Mouse (Mus musculus) right cerebral cortex, postnatal 36 days (tissue): ENCODE results near the gene Rasgef1b.

Experiments used
- DNase-seq, 2 experiments: peaks; one replicate each; pipeline ENCODE4 v3.0.0; 2022; ENCODE audit warnings: low spot score in 2 of 2, mixed read lengths in 1 of 2

The Rasgef1b gene

DNA sequence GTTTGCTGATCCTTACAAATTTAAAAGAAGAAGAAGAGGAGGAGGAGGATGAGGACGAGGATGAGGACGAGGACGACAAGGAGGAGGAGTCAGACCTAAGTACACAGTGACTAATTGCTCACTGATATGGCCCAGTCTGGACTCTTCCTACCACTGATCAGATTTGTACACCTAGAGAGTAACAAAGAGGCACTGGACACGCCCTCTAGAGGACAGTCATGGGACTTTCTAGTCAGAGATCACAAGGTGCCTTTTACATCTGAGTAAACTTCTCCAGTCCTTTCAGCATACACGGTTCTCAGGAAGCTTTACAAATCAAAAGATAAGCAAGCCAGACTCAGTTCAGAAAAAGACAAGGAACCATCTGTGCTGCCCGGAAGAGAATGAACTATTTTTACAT lies 20.2 kb downstream of the Rasgef1b start:
- DNase-seq: no peak

DNA sequence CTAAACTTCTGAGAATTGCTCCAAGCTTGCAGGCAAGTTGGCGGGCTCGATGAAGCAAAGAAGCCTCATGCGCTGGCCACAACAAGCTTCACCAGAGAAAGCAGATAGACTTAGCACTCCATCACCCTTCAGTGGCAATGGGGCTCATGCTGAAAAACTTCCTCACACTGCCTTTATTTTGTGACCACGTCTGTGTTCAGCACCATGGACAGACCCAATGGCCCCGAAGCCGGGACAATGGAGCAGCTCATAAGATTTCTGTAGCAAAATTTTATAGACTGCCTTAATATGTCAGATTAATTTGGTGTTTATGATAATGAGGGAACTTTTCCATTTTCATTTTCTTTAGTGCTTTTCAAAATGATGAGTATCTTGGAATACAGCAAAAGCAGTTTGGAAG lies 21.6 kb downstream of the Rasgef1b start:
- no peak for DNase-seq

DNA sequence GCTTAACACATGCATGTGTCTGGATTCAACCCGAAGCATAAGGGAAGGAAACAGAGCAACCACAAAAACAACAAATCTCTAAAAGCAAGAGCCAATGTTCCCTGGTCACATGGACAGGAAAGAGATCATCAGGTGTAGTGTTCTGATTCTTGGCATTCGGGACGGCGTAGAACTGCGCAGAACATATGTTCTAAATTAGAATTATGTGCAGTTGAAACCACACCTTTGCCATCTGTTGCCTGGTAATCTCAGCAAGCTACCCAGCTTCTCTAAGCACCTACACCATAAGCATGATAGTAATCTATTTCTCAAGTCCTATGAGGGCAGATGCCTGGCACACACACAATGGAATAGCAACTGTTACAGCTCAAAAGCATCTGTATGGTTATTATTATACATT lies 27.1 kb downstream of the Rasgef1b start:
- DNase-seq: no peak

DNA sequence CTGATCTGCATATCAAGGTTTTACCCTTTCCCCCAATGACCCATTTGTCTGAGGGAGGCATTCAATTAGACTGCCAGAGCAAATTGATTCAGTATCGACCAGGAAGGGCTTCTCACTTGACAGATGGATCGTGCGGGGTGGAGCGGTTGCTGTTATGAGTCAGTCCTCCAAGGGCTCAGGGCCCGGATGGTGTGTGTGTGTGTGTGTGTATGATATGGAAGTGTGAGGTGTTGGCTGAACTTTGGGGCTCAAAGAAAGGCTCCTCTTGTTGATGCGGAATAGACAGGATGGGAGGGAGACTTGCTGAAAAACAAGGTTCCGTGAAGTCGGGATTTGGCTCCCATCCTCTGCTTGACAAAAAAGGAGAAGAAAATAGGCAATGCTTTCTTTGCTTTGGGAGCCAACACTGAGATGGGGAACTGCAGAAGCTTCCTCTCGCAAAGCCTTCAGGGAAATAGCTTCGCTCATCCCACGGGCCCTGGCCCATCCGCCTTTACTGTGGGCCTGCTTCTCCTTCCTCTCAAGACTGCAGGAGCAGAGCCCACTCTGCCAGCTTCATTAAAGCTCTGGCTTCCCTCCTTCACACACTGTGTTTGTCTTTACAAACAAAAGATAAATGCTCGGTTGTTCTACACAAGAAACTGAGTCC lies 34.0 kb downstream of the Rasgef1b start:
- DNase-seq: peak; percentile 24 to 29

DNA sequence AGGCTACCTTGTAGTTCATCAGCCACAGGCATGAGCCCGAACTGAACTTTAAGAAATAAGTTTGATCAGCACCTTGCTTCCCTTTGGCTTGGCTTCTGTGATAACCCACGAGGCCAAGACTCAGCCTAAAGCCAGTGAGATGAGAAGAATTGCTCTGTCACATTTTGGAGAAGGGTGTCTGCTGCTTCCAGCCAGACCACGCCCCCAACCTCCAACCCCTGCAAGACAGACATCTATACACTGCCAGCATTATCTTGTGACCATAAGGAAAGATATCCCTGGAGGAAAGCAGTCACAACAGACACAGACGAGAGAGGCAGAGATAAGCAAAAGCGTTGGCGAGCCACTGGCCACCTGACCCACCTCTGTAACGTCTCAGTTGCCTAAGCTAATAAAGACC lies 39.0 kb downstream of the Rasgef1b start:
- DNase-seq: no peak

DNA sequence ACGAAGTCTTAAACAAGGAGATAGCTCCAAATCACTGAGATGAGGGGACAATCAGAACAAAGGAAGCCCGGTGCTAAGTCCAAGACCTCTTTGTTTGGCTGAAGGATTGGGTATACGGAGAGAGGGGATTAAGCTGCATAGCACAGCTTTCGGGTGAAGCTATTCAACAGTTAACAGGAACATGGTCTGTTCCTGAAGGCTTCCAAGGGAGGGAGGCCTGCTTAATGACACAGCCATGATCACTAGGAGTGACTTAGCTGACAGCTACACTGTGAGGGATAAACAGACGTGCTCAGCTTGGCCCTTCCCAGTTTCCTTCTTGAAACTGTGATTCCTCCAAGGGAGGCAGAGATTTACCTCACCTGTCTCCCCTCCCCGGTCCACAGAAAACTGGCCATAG lies 41.0 kb downstream of the Rasgef1b start:
- DNase-seq: no peak

DNA sequence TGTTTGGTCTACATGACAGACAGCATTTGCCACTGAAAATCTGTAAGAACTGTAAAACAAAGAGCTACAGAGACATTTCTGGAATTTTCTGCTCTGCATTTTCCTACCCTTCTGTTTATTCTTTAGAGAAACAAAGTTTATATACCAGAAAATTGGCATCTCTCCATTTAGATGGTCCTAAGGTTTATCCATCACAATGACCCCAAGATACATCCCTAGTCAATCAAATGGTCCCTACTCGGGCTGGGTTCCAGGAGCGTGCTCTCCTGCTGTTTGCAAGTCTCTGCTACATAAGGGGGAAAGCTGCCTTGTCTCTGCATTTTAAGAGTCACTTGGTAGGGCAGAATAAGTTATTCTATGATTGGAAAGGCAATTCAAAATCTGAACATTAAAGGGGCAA lies 44.8 kb downstream of the Rasgef1b start:
- DNase-seq: no peak

DNA sequence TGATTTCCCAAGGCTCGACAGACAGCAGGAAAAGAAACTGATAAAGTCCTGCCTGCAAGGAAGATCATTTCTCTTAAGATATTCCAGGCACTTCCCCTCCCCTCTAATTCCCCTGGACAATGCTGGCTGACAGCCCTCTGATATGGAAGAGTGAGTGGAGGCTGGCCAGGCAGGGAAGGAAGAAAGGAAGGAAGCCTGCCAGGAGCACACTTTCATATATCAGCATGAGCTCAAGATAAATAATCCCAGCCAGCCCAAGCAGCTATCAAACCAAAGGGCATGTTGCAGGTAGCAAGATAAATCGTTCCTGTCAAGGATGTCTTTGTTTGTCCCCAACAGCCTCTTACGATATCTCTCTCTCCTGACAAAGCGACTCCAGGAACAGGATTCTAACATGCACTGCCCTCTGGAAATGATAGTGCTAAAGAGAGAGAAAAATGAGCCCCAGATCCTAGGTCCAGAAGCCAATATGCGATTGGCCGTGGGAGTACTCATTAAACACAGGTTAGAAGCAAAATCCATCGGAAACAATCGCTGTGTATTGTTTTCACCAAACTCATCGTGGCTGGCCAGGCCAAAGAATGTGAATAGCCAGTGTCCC lies 58.8 kb downstream of the Rasgef1b start:
- no peak for DNase-seq

DNA sequence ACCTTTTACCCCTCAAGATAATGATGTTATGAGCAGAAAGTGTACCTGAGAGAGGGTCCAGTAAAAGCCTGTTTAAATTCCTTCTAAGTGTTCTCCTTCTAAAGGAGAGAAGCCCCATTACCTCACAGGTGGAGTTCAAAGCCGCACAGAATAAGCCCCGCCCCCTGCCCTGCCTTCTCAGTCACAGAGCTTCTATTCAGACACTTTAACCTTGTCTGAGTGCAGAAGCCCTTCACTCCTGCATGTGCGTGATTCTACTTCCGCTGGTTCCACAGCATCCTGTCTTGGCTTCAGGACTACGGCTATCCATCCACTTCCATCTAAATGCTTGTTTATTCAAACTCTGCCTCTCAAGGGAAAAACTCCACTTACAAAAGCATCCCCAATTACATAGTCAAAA lies 72.8 kb downstream of the Rasgef1b start:
- no peak for DNase-seq

DNA sequence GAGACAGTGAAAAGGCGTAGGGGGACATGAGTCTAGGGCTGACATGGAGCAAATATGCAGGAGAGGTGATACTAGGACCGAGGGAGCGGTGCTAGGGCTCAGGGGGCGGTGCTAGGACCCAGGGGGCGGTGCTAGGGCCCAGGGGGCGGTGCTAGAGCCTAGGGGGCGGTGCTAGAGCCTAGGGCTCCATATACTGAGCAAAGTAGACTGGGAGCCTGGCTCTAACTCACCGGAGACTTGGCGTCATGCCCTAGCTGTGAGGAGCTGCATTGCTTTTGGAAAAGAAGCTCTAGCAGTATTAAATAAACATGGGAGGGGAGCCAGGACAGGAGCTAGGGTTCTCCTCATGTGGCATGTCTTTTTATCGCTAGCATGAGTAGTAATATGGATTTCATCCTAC lies 75.9 kb downstream of the Rasgef1b start:
- DNase-seq: no peak

DNA sequence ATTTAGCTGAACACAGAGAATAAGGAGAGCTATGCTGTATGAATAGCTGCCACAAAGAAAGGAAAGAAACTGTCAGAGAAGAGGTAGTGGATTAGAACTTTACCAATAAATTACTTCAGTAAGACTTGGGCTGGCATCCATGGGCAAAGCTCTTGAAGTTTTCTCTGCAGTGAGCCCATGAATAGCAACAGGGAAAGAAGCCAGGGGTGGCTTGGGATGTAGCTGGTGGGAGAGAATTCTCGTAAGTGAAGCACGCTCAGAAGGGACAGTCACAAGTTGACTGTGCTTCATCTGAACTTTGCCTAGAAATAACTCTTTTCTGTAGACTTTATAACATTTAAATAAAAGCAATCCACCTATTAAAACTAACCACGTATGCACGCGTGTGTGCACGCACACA lies 87.5 kb downstream of the Rasgef1b start:
- no peak for DNase-seq

DNA sequence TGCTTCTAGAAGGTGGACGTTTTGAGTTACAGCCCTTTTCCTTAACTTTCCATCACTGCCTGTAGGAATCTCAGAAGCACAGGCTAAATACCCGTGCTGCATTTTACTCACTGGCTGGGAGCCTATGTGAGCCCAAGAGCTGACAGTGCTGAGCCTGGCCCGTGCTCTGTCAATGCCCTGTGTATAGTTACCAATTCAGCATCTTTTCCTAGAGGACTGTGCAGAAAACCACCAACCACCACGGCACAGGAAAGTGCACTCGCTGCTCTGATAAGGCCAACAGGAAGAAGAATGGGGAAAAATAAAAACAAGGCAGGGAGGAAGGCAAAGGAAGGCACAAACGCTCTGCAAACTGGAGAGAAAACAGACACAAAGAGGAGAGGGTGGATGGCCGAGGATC lies 92.3 kb downstream of the Rasgef1b start:
- DNase-seq: no peak

DNA sequence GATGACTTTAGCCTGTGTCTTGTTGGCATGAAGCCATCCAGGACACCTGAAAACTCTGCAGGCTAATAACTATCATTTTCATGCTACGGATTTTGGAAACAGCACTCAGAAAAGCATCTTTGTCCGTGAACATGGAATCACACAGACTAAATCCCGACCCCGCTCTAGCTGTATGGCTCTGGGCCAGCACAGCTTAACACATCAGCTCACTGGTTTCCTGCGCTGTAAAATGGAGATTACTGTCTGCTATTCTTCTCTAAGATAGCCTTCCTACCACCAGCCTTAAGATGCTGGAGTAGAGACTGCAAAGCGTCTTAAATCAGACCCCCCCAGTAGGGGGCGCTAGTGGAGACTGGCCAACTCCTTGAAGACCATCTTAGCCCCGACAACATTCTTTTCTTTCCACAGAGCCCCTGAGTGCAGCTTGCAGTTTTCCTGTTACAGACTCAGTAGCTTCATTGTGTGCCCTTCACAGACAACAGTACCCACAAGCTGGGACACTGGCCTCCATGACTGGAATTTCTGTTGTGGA lies 94.8 kb downstream of the Rasgef1b start:
- DNase-seq: no peak

DNA sequence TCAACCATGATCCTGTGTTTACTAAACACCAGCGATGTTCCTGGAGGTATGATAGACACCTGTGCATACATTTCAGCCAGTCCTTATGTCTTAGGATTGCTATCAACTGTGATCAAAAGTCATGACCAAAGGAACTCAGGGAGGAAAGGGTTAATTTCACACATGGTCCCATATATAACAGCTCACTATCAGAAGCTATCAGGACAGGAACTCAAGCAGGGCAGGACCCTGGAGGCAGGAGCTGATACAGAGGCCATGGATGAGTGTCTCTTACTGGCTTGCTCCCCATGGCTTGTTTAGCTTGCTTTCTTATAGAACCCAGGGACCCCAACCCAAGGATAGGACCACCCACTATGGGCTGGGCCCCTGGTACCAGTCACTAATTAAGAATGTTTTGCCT lies 95.3 kb downstream of the Rasgef1b start:
- DNase-seq: no peak

DNA sequence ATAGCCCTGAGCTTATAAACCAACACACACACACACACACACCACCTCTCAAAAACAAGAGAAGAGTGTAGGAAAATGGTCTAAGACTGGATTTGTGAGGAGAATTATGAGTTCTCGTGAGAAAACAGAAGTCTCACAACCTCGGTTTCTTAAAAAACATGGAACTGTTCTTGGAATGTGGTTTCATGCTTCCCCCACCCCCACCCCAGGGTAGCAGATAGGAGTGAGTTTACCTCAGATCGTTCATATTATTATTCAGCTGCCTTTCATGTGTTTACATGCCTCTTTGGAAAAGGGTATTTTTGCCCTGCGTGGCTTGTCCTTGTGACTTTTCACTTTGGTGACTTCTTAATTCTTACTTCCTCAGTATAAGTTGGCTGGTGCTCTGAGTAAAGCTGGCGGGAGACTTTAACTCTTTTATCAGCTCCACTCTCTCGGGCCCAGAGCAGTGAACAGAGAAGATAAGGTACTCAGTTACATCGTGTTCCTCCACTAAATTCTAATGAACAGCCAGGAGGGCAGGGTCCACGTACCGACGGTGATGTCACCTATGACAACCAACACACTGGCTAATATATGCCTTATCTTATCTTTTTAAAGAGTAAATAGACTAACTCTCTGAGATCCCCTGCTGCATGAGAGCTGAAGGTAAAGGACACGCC lies 96.1 kb downstream of the Rasgef1b start:
- no peak for DNase-seq

DNA sequence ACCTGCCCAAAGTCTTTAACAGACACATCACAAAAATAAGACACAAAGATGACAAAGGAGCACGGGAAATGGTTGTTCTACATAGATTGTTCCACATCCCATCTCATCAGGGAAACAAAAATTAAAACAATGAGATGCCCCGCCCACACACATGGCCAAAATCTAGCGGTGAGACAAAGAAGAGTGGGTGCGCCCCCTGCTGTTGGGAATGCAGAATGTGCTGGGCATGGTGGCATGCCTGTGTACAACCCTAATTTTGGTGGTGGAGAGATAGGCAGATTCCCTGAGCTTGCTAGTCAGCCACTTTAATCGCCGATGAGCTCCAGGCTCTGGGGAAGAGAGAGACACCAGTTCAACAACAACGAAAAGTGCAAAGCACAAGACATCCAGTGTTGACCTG lies 98.8 kb downstream of the Rasgef1b start:
- DNase-seq: no peak

DNA sequence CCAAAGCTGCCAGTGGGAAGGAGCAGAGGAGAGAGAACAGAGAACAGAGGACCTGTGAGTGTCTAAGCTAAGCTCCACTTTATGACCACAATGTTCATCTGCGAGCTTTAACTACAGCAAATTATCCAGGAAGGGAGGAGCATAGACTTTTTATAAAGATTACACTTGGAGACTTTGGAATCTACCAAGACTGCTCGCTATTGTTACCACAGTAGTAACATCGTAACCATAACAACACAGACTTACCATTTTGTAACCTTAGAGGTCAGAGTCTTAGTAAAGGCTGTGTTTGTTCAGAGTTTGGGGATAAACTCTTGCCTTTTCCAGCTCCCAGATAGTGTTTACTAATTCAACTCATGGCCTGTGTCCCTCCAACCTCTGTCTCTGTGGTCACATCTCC lies 103.3 kb downstream of the Rasgef1b start:
- DNase-seq: no peak

DNA sequence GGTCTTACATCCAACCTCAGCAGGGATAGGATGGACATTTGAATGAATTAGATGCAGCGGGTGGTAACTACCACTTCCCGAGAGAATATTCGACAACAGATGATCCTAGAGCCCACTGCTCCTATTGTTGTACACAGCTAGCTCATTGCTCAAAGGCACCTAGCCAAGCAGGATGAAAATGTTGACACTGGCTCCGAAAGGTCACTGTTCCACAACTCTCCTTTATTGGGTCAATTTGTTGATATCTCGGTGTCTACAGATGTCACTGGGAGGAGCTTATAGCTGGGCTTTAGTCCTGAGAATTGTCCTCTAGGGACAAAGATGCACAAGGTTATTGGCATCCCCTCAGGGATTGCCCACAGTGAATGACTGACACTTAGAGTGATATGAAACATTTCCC lies 108.1 kb downstream of the Rasgef1b start:
- no peak for DNase-seq

DNA sequence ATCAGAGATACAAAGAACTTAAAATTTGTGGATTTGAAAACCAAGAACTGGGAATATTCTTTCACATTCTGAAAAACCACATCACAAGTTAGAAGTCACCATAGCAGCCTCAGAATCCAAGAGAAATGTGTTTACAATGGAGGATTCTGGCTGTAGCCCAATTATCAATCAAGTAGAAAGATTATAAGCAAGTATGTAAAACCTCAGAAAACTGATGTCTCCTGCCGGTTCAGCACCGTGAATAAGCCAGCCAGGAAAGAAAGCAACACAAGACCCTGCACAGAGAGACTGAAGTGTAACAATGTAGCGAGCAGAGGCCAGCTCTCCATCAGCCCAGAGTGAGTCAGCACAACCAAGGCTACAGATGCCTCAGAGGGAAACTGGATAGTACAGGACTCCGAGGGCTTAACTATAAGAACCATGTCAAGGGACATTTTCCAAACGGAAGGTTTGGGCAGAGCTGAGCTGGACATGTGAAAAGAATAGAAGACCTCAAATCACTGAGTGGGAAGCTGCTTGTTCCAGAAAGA lies 111.5 kb downstream of the Rasgef1b start:
- no peak for DNase-seq

DNA sequence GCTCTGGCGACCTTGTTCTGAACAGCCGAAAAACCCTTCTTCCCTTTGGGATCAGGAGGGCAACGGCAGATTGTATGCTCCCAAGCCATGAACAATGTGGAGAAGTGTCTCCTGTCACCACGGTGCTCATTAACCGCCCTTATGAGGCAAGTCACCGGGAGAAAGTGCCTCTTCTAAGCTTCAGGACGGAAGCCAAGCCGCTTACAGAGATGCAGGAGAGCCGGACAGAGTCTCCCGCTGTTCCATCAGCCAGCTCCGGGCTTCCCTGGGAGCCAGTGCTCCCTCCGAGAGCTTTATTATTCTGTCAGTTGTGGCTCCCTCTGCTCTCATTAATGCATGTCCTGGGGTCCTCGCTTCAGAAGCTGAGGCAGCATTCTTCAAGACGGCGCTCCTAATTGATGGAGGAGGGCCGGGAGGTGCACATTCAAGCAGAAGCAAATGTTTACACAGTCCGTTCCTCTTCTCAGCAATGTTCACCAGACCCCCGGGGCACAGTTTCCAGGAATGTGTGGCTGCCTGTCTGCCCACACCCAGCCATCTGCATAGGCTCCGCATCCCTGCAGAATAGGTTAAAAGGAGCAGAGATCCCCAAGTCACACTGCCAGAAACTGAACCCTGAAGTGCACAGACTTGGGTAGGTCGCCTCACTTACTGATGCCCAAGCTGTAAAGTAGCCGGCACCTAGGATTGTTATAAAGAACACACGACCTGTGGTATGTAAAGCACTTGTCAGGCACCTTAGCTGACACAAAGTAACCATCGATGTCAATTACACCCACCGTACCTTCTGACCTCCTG lies 115.3 kb downstream of the Rasgef1b start:
- no peak for DNase-seq

DNA sequence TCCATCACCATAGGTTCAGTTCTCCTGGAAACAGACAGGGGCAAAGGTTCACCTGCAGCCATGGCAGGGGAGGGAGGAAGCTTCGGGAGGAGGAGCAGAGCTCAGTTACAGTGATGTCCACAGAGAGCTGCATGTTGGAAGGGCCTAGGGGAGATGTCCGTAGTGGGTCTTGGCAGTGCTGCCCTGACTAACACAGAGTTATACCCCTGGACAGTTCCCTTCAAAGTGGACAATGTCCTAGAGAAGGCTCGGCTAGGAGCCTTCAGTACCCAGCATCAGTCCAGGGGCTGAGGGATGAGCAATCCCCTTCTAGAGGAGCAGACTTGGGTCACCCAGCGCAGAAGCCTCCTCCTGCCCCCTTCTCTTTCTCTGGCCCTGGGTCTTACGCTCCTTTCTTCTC lies 121.3 kb downstream of the Rasgef1b start:
- no peak for DNase-seq

DNA sequence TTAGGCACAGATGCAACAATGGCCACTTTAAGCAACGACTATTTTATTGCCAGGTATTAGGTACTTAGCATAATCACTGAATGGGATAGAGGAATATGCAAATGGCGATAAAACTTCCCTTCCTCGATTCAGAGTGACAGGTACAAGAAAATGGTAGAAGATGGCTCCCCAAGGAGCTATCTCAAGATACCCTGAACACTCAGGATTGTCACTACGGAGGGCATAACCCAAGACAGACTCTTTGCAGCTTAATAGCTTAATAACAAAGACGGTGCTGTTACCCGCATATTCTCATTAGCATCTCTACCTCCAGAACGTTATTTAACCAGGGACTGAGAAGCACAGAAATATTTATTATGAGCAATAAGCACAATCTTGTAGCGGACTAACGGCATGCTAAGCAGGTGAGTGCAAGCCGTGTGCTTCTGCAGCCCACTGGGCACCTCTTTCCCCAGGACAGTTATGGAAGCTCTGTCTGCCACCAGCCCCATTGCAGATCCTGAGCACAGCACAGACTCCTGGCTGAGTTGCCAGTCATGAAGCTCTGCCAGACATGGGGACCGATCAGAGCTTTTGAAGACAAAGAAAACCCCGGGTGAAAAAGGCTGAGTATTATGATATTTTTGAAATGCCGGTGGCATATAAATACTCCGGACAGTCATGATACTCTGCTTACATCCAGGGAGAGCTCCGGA lies 122.6 kb downstream of the Rasgef1b start:
- DNase-seq: no peak
